ENCODE assay signal across 13 mouse cellular contexts in genomic region chr9:116427278-116427677, GRCm38 (mm10).
DNase-seq lines count a peak whose midpoint lies in the region; ATAC-seq lines count a peak whose summit lies in the region.
"Had no signal": no experiment of that assay in that cellular context is flagged by ENCODE, and none has a peak within 500 bp of the region (broad histone marks: within the 10 kb centered on the region; RNA-seq: fewer than 3 reads in every experiment).

No protein-coding gene starts in this region.

- WGBS in limb, embryonic 11.5 days: 46% methylated on average over 6 of the region's 6 CpGs

- no peaks in the 10 kb centered on the region for H3K9me3 ChIP-seq in limb, embryonic 11.5 days (ENCODE audit: control insufficient read depth, low read length)
- H3K9me3 ChIP-seq: kidney, embryonic 15.5 days had no signal

- 0 out of 2 replicates have a peak, but pooled peaks cover 4% of the 10 kb centered on the region for H3K4me1 ChIP-seq in limb, embryonic 11.5 days (ENCODE audit: control insufficient read depth, insufficient read depth, low read length)
- H3K4me1 ChIP-seq: hindbrain, embryonic 12.5 days had no signal

- no peak overlapping the region for H3K27ac ChIP-seq in limb, embryonic 11.5 days (replicated peaks; ENCODE audit: low read depth, low read length)
- H3K27ac ChIP-seq: heart, adult 2 months; kidney, embryonic 15.5 days had no signal

- H3K4me2 ChIP-seq in limb, embryonic 11.5 days (ENCODE audit: low read depth, severe bottlenecking): no peak overlapping the region
- H3K4me2 ChIP-seq: hindbrain, embryonic 12.5 days; kidney, embryonic 15.5 days had no signal

- H3K9ac ChIP-seq in limb, embryonic 11.5 days (ENCODE audit: low read length): no peak overlapping the region
- H3K9ac ChIP-seq: hindbrain, embryonic 12.5 days; kidney, embryonic 15.5 days had no signal

- H3K4me3 ChIP-seq in limb, embryonic 11.5 days (ENCODE audit: low read depth, low read length): no peak overlapping the region
- H3K4me3 ChIP-seq: heart, adult 2 months; hindbrain, embryonic 12.5 days; kidney, embryonic 15.5 days had no signal

- no peak for ATAC-seq in limb, embryonic 11.5 days (ENCODE audit: insufficient number of reproducible peaks, low FRiP score, low TSS enrichment, low read depth)
- ATAC-seq in monocyte, adult 5-6 weeks (replicated peaks; ENCODE audit: insufficient number of reproducible peaks, low FRiP score, low TSS enrichment, poor library complexity, severe bottlenecking): no peak

- no peaks in the 10 kb centered on the region for H3K27me3 ChIP-seq in limb, embryonic 11.5 days (ENCODE audit: control insufficient read depth, insufficient read depth, low read length)
- H3K27me3 ChIP-seq: hindbrain, embryonic 12.5 days; kidney, embryonic 15.5 days had no signal

- DNase-seq in heart, adult 11 months: peak; percentile 90
- DNase-seq in heart, postnatal 4 days: no peak
- peak; percentile 9 for DNase-seq in thymus, postnatal 25 days
- no peak for DNase-seq in thymus, postnatal 10 days (ENCODE audit: low spot score in 2 of 2)
- peak; percentile 40 for DNase-seq in limb, embryonic 11.5 days (ENCODE audit: low spot score)
- DNase-seq in ovary, adult 18-20 months (ENCODE audit: low spot score): no peak
- DNase-seq in spleen, postnatal 4 days (ENCODE audit: low spot score in 2 of 2): no peak
- DNase-seq: cerebellum, postnatal 25 days; layer of hippocampus, postnatal 36 days had no signal

- no peaks in the 10 kb centered on the region for H3K36me3 ChIP-seq in limb, embryonic 11.5 days (ENCODE audit: control insufficient read depth, insufficient read depth, low read length)
- H3K36me3 ChIP-seq: hindbrain, embryonic 12.5 days; kidney, embryonic 15.5 days had no signal

Comparison
In these comparisons a context has a peak if more than half of its experiments do, and no peak if none do; other contexts are left out.
1. DNase-seq: peak in heart, adult 11 months (single experiment), thymus, postnatal 25 days (single experiment) and limb, embryonic 11.5 days (single experiment); none in heart, postnatal 4 days (single experiment), thymus, postnatal 10 days (0 of 2), ovary, adult 18-20 months (single experiment) and spleen, postnatal 4 days (0 of 2).